Mouse (Mus musculus) 3134 (cell line): ENCODE measurements around the gene BC017158.

ENCODE experiments used
- DNase-seq: peaks from one replicate; pipeline ENCODE4 v3.0.0-alpha.2; 2011; ENCODE audit warnings: low spot score; ENCODE audit not compliant: insufficient read length; ENCODE audit errors: extremely low read depth

Gene BC017158

GRCm38 (mm10) chr7:128236856-128237592 lies 60.9 kb downstream of the BC017158 start, which contains the start of gene Armc5:
Gene Armc5 (plus strand): TSS chr7:128237342.
- peak; percentile 87 for DNase-seq

GRCm38 (mm10) chr7:128236426-128236825 lies 61.5 kb downstream of the BC017158 start:
- DNase-seq, result no peak

GRCm38 (mm10) chr7:128235481-128235880 lies 62.5 kb downstream of the BC017158 start:
- no peak for DNase-seq

- no peak for DNase-seq
Observed at GRCm38 (mm10) chr7:128234796-128235195, 63.2 kb downstream of the BC017158 start.

GRCm38 (mm10) chr7:128231741-128232140 lies 66.2 kb downstream of the BC017158 start:
- no peak for DNase-seq
